Mouse (Mus musculus) urinary bladder, adult 18-20 months (tissue): ENCODE measurements at regions not wholly inside any gene's neighbourhood (a gene's known extent, or its start where the extent isn't known, plus 50 kb on each side); places are given as distances from the start of the nearest gene placed in this dataset.

Experiments
- DNase-seq, 2 experiments: peaks; one replicate each; pipeline ENCODE4 v3.0.0; 2022; ENCODE audit warnings: low spot score in 2 of 2, mixed read lengths in 2 of 2

GRCm38 (mm10) chr12:15970262-15970661, 153.5 kb upstream of the Trib2 start:
- DNase-seq: no peak

DNA sequence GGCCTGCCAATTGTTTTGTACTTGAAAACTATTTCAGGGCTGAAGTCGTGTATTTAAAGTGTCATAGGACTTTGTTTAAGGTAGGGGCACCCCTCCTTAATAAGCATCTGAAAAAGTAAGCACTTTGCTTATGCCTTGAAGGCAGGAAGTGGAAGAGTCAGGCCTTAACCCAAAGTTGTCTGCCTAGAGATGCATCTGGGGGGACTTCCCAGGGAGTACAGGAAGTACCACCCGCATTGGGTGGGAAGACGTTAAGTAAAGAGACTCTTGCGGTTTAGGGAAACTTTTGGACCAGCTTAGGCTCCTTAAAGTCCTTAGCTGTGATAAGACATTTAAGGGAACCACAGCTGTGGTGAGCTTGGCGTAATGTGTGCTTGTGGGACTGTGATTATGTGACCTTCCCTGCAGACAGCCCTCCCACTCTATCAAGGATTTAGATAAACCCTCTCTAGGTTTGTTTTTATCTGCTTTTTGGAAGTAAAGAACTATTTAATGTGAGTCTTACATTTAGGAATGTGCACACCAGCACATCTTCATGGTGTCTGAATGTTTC, 150.9 kb upstream of the Trib2 start:
- DNase-seq: no peak

DNA sequence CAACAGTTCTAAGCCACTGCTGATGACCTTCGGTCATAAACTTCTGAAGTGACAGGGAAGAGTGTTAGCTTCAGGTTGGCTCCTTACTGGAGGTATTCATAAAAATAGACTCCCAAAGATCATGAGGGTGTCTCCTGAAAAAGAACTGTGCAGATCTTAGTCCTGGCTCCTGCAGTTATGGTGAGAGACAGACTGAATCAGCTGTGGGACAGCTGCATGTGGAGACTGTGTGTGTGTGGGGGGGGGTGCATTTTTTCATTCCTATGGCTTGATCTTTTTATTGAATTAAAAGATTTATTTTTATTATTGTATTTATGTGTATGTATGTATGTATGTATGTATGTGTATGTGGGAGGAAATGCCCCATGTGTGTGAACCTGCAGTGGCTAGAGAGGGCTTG, 149.9 kb upstream of the Trib2 start:
- no peak for DNase-seq

DNA sequence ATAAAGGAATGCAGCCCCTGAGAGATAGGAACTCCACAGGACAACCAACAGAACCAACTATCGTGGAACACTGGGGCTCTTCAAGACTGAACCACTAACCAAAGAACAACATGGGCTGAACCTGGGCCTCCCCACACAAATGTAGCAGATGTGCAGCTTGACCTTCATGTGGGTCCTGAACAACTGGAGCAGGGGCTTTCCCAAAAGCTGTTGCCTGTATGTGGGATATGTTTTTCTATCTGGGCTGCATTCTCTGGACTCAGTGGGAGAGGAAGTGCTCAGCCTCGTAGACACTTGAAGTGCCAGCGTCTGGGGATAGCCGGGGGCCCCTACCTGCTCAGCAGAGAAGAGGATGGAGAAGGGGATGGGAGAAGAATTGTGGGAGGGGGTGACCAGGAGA, 149.2 kb upstream of the Trib2 start:
- no peak for DNase-seq

GRCm38 (mm10) chr12:15964073-15964472, 147.4 kb upstream of the Trib2 start:
- DNase-seq: no peak

GRCm38 (mm10) chr12:15961834-15962233, 145.1 kb upstream of the Trib2 start:
- no peak for DNase-seq

DNA sequence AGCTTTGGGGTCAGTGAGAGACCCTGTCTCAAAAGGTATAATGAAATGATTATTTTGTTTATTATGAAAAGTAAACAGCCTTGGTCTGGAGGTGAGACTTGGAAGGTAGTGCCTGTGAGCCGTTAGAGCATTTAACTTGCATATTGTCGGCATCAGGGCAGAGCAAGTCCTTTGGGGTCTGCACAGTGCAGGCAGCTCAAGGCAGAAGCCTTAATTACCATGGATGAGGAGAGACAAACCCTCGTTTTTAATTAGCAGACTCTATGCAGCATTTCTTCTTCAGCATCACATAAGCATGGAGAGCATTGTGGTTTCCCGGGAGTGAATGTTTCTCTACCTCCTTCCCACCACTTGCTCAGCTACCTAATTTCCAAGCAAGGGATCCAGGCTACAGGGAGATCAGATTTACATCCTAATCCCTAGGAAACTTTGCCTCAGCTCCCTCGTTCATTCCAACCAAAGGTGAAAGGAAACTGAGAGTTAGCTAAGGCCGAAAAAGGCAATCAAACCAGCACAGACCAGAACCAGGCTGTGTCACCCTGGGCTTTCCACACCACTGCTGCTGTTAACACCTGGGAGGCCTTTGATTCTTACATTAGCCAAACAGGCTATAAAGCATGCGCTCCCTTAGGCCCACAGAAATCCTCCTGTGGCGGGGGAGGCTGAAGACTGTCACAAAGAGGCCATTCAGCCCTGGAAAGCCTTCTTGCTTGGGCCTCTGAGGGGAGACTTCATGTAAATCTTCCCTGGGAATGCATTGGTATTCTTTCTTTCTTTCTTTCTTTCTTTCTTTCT, 120.9 kb upstream of the Trib2 start:
- DNase-seq: no peak

DNA sequence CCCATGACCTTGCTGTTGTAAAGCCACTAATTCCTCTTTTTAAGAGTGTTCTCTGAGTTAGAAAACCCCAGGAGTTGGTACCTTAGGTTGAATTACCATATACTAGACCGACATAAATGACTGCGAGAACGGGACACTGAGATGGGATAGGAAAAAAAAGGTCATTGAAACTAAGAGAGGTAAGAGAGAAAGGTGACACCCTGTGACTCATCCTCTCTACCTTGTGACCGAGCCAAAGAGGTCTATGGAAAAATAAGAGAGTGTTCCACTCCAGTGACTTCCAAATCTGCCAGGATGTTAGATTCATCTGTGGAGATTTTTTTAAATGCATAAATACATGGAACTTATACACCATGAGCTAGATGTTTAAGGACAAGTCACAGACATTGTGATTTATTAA, 115.3 kb upstream of the Trib2 start:
- DNase-seq: no peak

DNA sequence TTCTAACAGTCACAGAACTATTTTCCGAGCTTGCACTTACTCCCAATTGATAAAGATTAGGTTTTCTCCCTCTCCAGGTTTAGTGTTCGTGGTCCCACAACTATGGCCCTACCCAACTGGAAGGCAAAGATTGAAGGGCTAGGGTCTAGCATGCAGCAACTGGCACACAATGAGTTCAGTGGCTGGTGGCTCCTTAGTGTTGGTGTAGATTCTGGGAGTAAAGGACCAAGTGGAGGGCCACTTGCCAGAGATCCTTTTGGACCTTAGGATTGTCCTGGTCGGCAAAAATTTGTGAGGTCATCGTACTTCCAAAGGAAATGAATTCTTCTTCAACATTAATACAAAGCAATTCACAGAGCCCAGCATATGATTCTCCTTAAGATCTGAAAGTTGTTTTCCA, 114.8 kb upstream of the Trib2 start:
- no peak for DNase-seq

- DNase-seq: no peak
These were observed 113.4 kb upstream of the Trib2 start for GRCm38 (mm10) chr12:15930155-15930554.

- no peak for DNase-seq
These were observed 112.8 kb upstream of the Trib2 start for GRCm38 (mm10) chr12:15929541-15929940.

DNA sequence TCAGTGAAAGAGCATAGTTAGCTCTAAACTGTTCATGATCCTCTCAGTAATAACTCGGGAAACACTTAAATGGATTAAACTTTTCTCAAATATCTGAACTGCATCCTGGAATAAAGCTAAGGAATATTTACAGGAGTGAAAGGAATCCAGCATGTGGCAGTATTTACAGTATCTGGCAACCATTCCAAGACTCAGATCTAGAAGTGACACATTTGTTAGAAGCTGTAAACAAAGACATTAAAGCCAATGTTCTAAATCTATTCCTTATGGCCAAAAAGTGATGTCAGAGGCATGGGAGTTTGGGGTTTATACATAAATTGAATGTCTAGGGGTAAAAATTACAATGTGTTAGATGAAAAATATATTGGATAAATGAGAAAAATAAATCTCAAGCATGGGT, 101.6 kb upstream of the Trib2 start:
- no peak for DNase-seq

DNA sequence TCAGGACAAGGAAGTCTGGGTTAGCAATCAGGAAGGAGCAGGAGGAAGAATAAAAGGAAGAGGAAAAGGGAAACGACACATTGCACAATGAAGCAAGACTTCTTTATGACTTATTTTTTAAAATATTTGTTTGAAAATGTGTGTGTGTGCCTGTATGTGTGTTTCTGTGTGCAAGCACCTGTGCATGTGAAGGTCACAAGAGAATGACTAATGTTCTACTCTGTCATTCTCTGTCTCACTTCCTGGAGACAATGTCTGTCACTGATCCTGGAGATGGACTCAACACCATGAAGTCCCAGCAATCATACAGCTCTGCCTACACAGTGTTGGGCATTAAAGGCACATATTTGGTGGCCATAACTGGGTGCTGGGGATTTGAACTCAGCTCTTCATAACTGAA, 96.2 kb upstream of the Trib2 start:
- no peak for DNase-seq

GRCm38 (mm10) chr12:15912491-15912890, 95.8 kb upstream of the Trib2 start:
- no peak for DNase-seq

GRCm38 (mm10) chr12:15911254-15911991, 94.7 kb upstream of the Trib2 start:
- DNase-seq: no peak

GRCm38 (mm10) chr12:15897539-15897938, 80.8 kb upstream of the Trib2 start:
- DNase-seq: no peak

GRCm38 (mm10) chr12:15896511-15896910, 79.8 kb upstream of the Trib2 start:
- no peak for DNase-seq

DNA sequence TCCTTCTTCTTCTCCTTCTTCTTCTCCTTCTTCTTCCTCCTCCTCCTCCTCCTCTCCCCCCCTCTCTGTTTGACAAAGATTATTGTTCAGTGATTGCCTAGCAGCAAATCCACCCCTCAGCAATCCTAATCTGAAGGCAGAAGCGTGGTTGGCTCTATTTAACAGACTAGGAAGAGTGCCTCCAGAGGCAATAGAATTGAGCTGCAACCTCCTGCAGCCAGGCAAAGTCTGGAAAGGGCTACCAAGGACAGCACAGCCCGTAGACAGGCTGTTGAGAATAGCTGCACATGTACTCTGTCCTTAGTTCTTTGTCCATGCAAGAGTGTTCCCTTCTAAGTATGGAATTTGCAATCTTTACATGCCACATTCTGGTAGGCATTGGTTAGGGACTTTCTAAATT, 78.5 kb upstream of the Trib2 start:
- no peak for DNase-seq

DNA sequence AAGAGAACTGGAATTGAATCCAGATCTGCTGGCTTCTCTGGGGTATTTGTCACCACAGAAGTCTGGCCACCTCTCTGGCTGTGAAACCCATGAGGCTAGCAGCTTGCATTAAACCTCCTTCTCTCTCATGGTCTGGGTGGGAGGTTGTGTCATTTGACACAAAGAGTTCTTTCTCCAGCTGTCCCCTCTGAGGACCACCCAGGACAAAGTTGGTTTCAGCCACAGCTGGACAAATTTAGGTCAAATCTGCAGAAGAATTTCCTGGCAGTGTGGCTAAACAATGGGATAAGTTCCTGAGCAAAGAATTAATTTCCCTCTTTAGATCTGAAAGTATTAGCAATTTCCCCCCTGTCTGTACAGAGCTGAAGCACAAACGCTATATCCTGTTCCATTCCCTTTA, 73.9 kb upstream of the Trib2 start:
- DNase-seq: no peak

GRCm38 (mm10) chr12:15879907-15880430, 63.2 kb upstream of the Trib2 start:
- no peak for DNase-seq
